Mouse (Mus musculus): ENCODE results near the gene Sgms1.

DNA sequence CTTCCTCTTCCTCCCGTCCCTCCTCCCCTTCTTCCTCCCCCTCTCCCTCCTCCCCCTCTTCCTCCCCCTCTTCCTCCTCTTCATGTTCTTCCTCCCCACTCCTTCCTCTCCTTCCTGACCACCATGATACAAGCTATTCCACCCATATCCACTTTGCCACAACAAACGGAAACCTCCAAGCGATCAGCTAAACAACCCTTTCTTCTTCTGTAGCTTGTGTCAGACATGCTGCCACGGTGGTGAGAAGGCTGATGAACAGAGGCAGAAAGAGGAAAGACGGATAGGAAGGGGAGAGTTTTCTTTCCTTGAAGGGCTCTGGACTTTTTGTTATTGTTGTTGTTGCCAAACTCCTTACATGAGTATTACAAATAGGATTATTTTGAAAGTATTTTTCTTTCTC lies 14.9 kb upstream of the Sgms1 start:
- no peak for TF ChIP-seq GATA1 (IDR thresholded peaks at IDR 0.05; ENCODE audit: borderline replicate concordance, low read length)
- no peak for TF ChIP-seq FLI1 (IDR thresholded peaks at IDR 0.05; ENCODE audit: low read length)
